8 mouse cellular contexts compared by ENCODE assay signal in the genomic region with DNA sequence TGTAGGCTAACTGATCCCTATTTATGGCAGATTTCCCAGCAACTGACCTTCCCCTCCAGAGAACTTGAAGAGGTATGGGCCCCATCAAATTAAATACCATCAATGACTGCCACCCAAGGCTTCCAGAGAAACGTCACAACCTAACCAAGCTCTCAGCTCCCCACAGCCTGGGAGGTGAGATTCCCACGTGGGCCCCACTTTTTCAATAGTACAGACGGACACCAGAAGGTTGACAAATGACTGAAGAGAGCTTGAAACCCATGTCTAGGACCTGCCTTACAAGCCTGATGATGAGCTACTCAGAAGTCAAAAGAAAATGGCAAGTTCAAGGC. TPM values are rescaled to one million over a fixed set of nuclear protein-coding genes. Genes with fewer than 3 reads are reported as not detected.
DNase-seq lines count a peak whose midpoint lies in the region; ATAC-seq and TF ChIP-seq lines count a peak whose summit lies in the region.

No protein-coding gene starts in this region.

- peak overlapping the region; percentile 60 for H3K4me2 ChIP-seq in CH12.LX (ENCODE audit: insufficient read depth, low read depth, poor library complexity, severe bottlenecking)
- H3K4me2 ChIP-seq in liver, embryonic 15.5 days, result peak overlapping the region; percentile 99

- no peak for TF ChIP-seq RAD21 in CH12.LX (IDR thresholded peaks at IDR 0.05; ENCODE audit: low read depth, low read length)

- no peak overlapping the region for H3K27ac ChIP-seq in CH12.LX (ENCODE audit: insufficient read depth, low read depth)
- H3K27ac ChIP-seq in hindbrain, embryonic 10.5 days, result peak overlapping the region; percentile 99
- peak overlapping the region; percentile 90 for H3K27ac ChIP-seq in liver, embryonic 15.5 days (replicated peaks)

- H3K27me3 ChIP-seq in erythroblast, embryonic 14.5 days (ENCODE audit: control insufficient read depth), result no peaks in the 10 kb centered on the region
- H3K27me3 ChIP-seq in CH12.LX (replicated peaks), result no peaks in the 10 kb centered on the region
- H3K27me3 ChIP-seq in hindbrain, embryonic 10.5 days (ENCODE audit: insufficient read depth, poor library complexity, severe bottlenecking), result no peaks in the 10 kb centered on the region
- no peaks in the 10 kb centered on the region for H3K27me3 ChIP-seq in liver, embryonic 15.5 days

- TF ChIP-seq EP300 in CH12.LX (IDR thresholded peaks at IDR 0.05; ENCODE audit: low read length), result no peak

- no peak for TF ChIP-seq CTCF in CH12.LX (conservative IDR thresholded peaks at IDR 0.05 in 1 of 2, IDR thresholded peaks at IDR 0.05 in 1 of 2; ENCODE audit: low read depth in 2 of 2, low read length in 2 of 2)

- peaks cover 46% of the 10 kb centered on the region for H3K36me3 ChIP-seq in erythroblast, embryonic 14.5 days (ENCODE audit: control insufficient read depth)
- peaks cover 26 to 53% of the 10 kb centered on the region in 2 experiments for H3K36me3 ChIP-seq in CH12.LX (replicated peaks in 1 of 2; ENCODE audit: control insufficient read depth in 1 of 2, insufficient read depth in 1 of 2, low read length in 1 of 2)
- H3K36me3 ChIP-seq in hindbrain, embryonic 10.5 days, result peaks cover 60% of the 10 kb centered on the region
- peaks cover 25% of the 10 kb centered on the region for H3K36me3 ChIP-seq in liver, embryonic 15.5 days (replicated peaks)

- dilution Hi-C loops in CH12.LX (cut with MboI; ENCODE audit: extremely low pct_ligation_motif_present, extremely low pct_unique_long_range_greater_than_20kb, low sequenced_read_pairs), result no loop called here

- in situ Hi-C loops in CH12.LX (cut with MboI; ENCODE audit: low pct_ligation_motif_present, low pct_unique_long_range_greater_than_20kb, low sequenced_read_pairs), result loop anchor here (5.0 kb wide), 1 partner anchor 63 kb away; no protein-coding TSS in a partner anchor

- H3K4me3 ChIP-seq in erythroblast, embryonic 14.5 days (replicated peaks), result peak overlapping the region; percentile 87
- H3K4me3 ChIP-seq in CH12.LX (replicated peaks in 1 of 3; ENCODE audit: low read depth in 2 of 3, low read length in 2 of 3, poor library complexity in 1 of 3), result peak overlapping the region in 2 of 3 experiments; percentile 87 to 99
- H3K4me3 ChIP-seq in hindbrain, embryonic 10.5 days, result peak overlapping the region; percentile 95
- peak overlapping the region; percentile 95 for H3K4me3 ChIP-seq in liver, embryonic 15.5 days (replicated peaks)

- H3K4me1 ChIP-seq in erythroblast, embryonic 14.5 days (ENCODE audit: control insufficient read depth), result peaks cover 53% of the 10 kb centered on the region
- peaks cover 12 to 37% of the 10 kb centered on the region in 2 experiments for H3K4me1 ChIP-seq in CH12.LX (ENCODE audit: control insufficient read depth in 1 of 2, insufficient read depth in 2 of 2)
- peaks cover 43% of the 10 kb centered on the region for H3K4me1 ChIP-seq in hindbrain, embryonic 10.5 days (replicated peaks)
- peaks cover 56% of the 10 kb centered on the region for H3K4me1 ChIP-seq in liver, embryonic 15.5 days (replicated peaks)

- ATAC-seq in erythroblast, adult 5-6 weeks (replicated peaks; ENCODE audit: low FRiP score, poor library complexity, severe bottlenecking), result no peak
- no peak for ATAC-seq in liver, embryonic 15.5 days (ENCODE audit: insufficient read depth)

- DNase-seq in CH12.LX (ENCODE audit: extremely low read depth) (no peak), MN1 (ENCODE audit: low spot score) (no peak)
- DNase-seq in hindbrain, embryonic 10.5 days (ENCODE audit: low spot score), result no peak
- no peak for DNase-seq in spleen, postnatal 36 days (ENCODE audit: low spot score in 2 of 2)
- DNase-seq in gastrocnemius, postnatal 10 days, result no peak

- no peak for TF ChIP-seq POLR2A in CH12.LX (IDR thresholded peaks at IDR 0.05; ENCODE audit: low read depth, low read length)

- peak overlapping the region; percentile 92; the same call in 1 of the 2 replicates for H3K9ac ChIP-seq in CH12.LX (ENCODE audit: insufficient read depth, low read depth)
- no peak overlapping the region for H3K9ac ChIP-seq in liver, embryonic 15.5 days

- WGBS in hindbrain, embryonic 10.5 days, result 55% methylated on average over 3 of the region's 3 CpGs
- 31% methylated on average over 3 of the region's 3 CpGs for WGBS in liver, embryonic 15.5 days (ENCODE audit: insufficient replicate concordance)

- H3K79me2 ChIP-seq in CH12.LX (replicated peaks; ENCODE audit: control insufficient read depth, extremely low read depth, insufficient read depth, poor library complexity, severe bottlenecking), result peaks cover 55% of the 10 kb centered on the region

- no peaks in the 10 kb centered on the region for H3K9me3 ChIP-seq in erythroblast, embryonic 14.5 days (ENCODE audit: control insufficient read depth, low read length)
- H3K9me3 ChIP-seq in CH12.LX (replicated peaks; ENCODE audit: low read length), result no peaks in the 10 kb centered on the region
- H3K9me3 ChIP-seq in hindbrain, embryonic 10.5 days, result no peaks in the 10 kb centered on the region
- H3K9me3 ChIP-seq in liver, embryonic 15.5 days (replicated peaks), result no peaks in the 10 kb centered on the region

TF ChIP-seq in CH12.LX, 34 proteins besides CTCF, POLR2A, EP300 and RAD21:
- TF ChIP-seq SMC3 (IDR thresholded peaks at IDR 0.05; ENCODE audit: low read depth, low read length) (no peak), MAZ (IDR thresholded peaks at IDR 0.05; ENCODE audit: low read depth, low read length) (no peak), IRF4 (IDR thresholded peaks at IDR 0.05; ENCODE audit: low read depth, low read length) (no peak), ZMIZ1 (IDR thresholded peaks at IDR 0.05; ENCODE audit: low read depth, low read length) (no peak), PAX5 (IDR thresholded peaks at IDR 0.05; ENCODE audit: low read length) (no peak), MEF2A (IDR thresholded peaks at IDR 0.05; ENCODE audit: borderline replicate concordance, low read depth, low read length) (no peak), HCFC1 (IDR thresholded peaks at IDR 0.05; ENCODE audit: low read depth, low read length) (no peak), POLR2AphosphoS2 (IDR thresholded peaks at IDR 0.05; ENCODE audit: low read depth, low read length) (no peak), CHD2 (IDR thresholded peaks at IDR 0.05; ENCODE audit: low read length) (no peak)

RNA-seq across cellular contexts. Expression of a gene that starts 1.6 kb away (rescaled TPM):
- polyA plus RNA-seq in erythroblast, embryonic 14.5 days (2012), result 4.3 and 4.9 TPM in 2 replicates
- total RNA-seq in erythroblast, adult 5-6 weeks (2015; ENCODE audit: low replicate concordance), result 21.7 and 73.4 TPM in 2 replicates
- 9.2 and 30.6 TPM in 2 replicates for total RNA-seq in erythroblast, adult 5-6 weeks (2017; ENCODE audit: low replicate concordance)
- 340 and 407 TPM in 2 replicates for total RNA-seq in CH12.LX (2012; rRNA removed)
- total RNA-seq in CH12.LX (2014; rRNA removed), result 220 and 231 TPM in 2 replicates
- 608 and 642 TPM in 2 replicates for polyA plus RNA-seq in CH12.LX (2012; ENCODE audit: insufficient read length, low read depth)
- 843 and 861 TPM in 2 replicates for polyA plus RNA-seq in hindbrain, embryonic 10.5 days (2016; fragmentation: Nextera tagmentation; extraction: Ambion mirVana)
- polyA plus RNA-seq in liver, embryonic 15.5 days (2015; fragmentation: Nextera tagmentation; extraction: Ambion mirVana), result 111 and 114 TPM in 2 replicates
- total RNA-seq in gastrocnemius, postnatal 10 days (2021), result 100 to 1,000 TPM; 267 to 271 TPM

RNA-seq across cellular contexts. Expression of a gene that starts 10.1 kb away (rescaled TPM):
- 0.05 and 0.07 TPM in 2 replicates for polyA plus RNA-seq in erythroblast, embryonic 14.5 days (2012)
- 0.19 and 1.5 TPM in 2 replicates for total RNA-seq in erythroblast, adult 5-6 weeks (2015; ENCODE audit: low replicate concordance)
- 0.28 and 0.51 TPM in 2 replicates for total RNA-seq in erythroblast, adult 5-6 weeks (2017; ENCODE audit: low replicate concordance)
- total RNA-seq in CH12.LX (2012; rRNA removed) (3.6 and 4.5 TPM in 2 replicates), CH12.LX (2014; rRNA removed) (10.2 and 10.3 TPM in 2 replicates)
- 10.4 and 12.7 TPM in 2 replicates for polyA plus RNA-seq in CH12.LX (2012; ENCODE audit: insufficient read length, low read depth)
- polyA plus RNA-seq in hindbrain, embryonic 10.5 days (2016; fragmentation: Nextera tagmentation; extraction: Ambion mirVana), result 22.4 and 26.8 TPM in 2 replicates
- 1.5 and 1.6 TPM in 2 replicates for polyA plus RNA-seq in liver, embryonic 15.5 days (2015; fragmentation: Nextera tagmentation; extraction: Ambion mirVana)
- total RNA-seq in gastrocnemius, postnatal 10 days (2021), result 1 to 10 TPM; 4.4 to 5.7 TPM

RNA-seq across cellular contexts. Expression of a gene that starts 12.6 kb away (rescaled TPM):
- 10.4 and 10.6 TPM in 2 replicates for polyA plus RNA-seq in erythroblast, embryonic 14.5 days (2012)
- 15.5 and 24.2 TPM in 2 replicates for total RNA-seq in erythroblast, adult 5-6 weeks (2015; ENCODE audit: low replicate concordance)
- total RNA-seq in erythroblast, adult 5-6 weeks (2017; ENCODE audit: low replicate concordance), result 17.0 and 34.1 TPM in 2 replicates
- total RNA-seq in CH12.LX (2012; rRNA removed) (56.5 and 65.0 TPM in 2 replicates), CH12.LX (2014; rRNA removed) (33.5 and 39.0 TPM in 2 replicates)
- 79.7 and 87.7 TPM in 2 replicates for polyA plus RNA-seq in CH12.LX (2012; ENCODE audit: insufficient read length, low read depth)
- 76.7 and 78.1 TPM in 2 replicates for polyA plus RNA-seq in hindbrain, embryonic 10.5 days (2016; fragmentation: Nextera tagmentation; extraction: Ambion mirVana)
- polyA plus RNA-seq in liver, embryonic 15.5 days (2015; fragmentation: Nextera tagmentation; extraction: Ambion mirVana), result 39.4 and 47.2 TPM in 2 replicates
- total RNA-seq in gastrocnemius, postnatal 10 days (2021), result 10 to 100 TPM; 26.5 to 35.8 TPM

RNA-seq across cellular contexts. Expression of a gene that starts 13.7 kb away (rescaled TPM):
- polyA plus RNA-seq in erythroblast, embryonic 14.5 days (2012), result 6.1 and 6.4 TPM in 2 replicates
- 2.9 and 9.6 TPM in 2 replicates for total RNA-seq in erythroblast, adult 5-6 weeks (2015; ENCODE audit: low replicate concordance)
- total RNA-seq in erythroblast, adult 5-6 weeks (2017; ENCODE audit: low replicate concordance), result 1.3 and 2.5 TPM in 2 replicates
- total RNA-seq in CH12.LX (2012; rRNA removed) (11.8 and 12.0 TPM in 2 replicates), CH12.LX (2014; rRNA removed) (9.2 and 9.8 TPM in 2 replicates)
- 10.8 and 12.6 TPM in 2 replicates for polyA plus RNA-seq in CH12.LX (2012; ENCODE audit: insufficient read length, low read depth)
- polyA plus RNA-seq in hindbrain, embryonic 10.5 days (2016; fragmentation: Nextera tagmentation; extraction: Ambion mirVana), result 69.6 and 73.9 TPM in 2 replicates
- 12.3 and 13.7 TPM in 2 replicates for polyA plus RNA-seq in liver, embryonic 15.5 days (2015; fragmentation: Nextera tagmentation; extraction: Ambion mirVana)
- total RNA-seq in gastrocnemius, postnatal 10 days (2021), result 10 to 100 TPM; 10.8 to 14.0 TPM

RNA-seq across cellular contexts. Expression of a gene that starts 31.4 kb away (rescaled TPM):
- 29.6 and 31.0 TPM in 2 replicates for polyA plus RNA-seq in erythroblast, embryonic 14.5 days (2012)
- total RNA-seq in erythroblast, adult 5-6 weeks (2015; ENCODE audit: low replicate concordance), result 7.9 and 10.7 TPM in 2 replicates
- total RNA-seq in erythroblast, adult 5-6 weeks (2017; ENCODE audit: low replicate concordance), result 9.8 and 10.0 TPM in 2 replicates
- total RNA-seq in CH12.LX (2012; rRNA removed) (15.5 and 18.2 TPM in 2 replicates), CH12.LX (2014; rRNA removed) (5.4 and 6.1 TPM in 2 replicates)
- 38.9 and 41.9 TPM in 2 replicates for polyA plus RNA-seq in CH12.LX (2012; ENCODE audit: insufficient read length, low read depth)
- polyA plus RNA-seq in hindbrain, embryonic 10.5 days (2016; fragmentation: Nextera tagmentation; extraction: Ambion mirVana), result 44.0 and 49.9 TPM in 2 replicates
- polyA plus RNA-seq in liver, embryonic 15.5 days (2015; fragmentation: Nextera tagmentation; extraction: Ambion mirVana), result 10.4 and 11.9 TPM in 2 replicates
- 10 to 100 TPM; 47.7 to 55.8 TPM for total RNA-seq in gastrocnemius, postnatal 10 days (2021)

Comparison
In these comparisons a context has a peak if more than half of its experiments do, and no peak if none do; other contexts are left out.
1. RNA of a gene that starts 1.6 kb away (polyA plus RNA-seq): 843 to 861 TPM in hindbrain, embryonic 10.5 days, 608 to 642 TPM in CH12.LX and 111 to 114 TPM in liver, embryonic 15.5 days; 4.3 to 4.9 TPM in erythroblast, embryonic 14.5 days; every median in the first group is over 10 times any median in the second.
2. Peak in every context shown above with its lines, with median percentiles within 50 percentile points of each other: H3K4me3 ChIP-seq.